Mouse (Mus musculus): Measurements from ENCODE around the gene Dip2a.

Dip2a gene

DNA sequence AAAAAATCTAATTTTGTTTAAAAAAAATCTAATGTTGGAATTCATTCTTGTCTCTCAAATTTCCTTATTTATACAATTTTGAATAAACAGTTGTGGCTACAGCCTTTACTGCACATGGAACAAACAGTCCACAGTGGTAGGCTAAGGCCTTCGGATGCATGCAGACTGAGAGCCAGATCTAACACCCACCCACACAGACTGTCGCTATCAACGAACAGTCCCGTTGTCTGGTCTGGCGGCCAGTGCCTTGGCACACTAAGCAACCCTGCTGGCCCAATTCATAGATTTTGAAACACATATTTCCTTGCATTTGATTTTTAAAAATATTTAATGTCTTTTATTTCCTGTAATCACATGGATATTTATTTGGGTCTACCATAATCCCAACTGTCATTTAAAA is 45.0 kb downstream of the Dip2a start:
- no peak for DNase-seq

DNA sequence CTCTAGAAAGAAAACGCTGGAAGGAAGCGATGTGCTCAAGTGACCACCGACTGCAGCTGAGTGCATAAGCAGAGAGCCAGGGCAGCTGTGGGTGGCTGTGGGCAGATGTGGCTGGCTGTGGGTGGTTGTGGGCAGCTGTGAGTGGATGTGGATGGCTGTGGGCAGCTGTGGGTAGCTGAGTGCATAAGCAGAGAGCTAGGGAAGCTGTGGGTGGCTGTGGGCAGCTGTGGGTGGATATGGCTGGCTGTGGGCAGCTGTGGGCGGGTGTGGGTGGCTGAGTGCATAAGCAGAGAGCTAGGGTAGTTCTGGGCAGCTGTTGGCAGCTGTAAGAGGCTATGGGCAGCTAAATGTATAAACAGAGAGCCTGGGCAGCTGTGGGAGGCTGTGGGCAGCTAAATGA is 51.9 kb downstream of the Dip2a start:
- DNase-seq, result no peak

DNA sequence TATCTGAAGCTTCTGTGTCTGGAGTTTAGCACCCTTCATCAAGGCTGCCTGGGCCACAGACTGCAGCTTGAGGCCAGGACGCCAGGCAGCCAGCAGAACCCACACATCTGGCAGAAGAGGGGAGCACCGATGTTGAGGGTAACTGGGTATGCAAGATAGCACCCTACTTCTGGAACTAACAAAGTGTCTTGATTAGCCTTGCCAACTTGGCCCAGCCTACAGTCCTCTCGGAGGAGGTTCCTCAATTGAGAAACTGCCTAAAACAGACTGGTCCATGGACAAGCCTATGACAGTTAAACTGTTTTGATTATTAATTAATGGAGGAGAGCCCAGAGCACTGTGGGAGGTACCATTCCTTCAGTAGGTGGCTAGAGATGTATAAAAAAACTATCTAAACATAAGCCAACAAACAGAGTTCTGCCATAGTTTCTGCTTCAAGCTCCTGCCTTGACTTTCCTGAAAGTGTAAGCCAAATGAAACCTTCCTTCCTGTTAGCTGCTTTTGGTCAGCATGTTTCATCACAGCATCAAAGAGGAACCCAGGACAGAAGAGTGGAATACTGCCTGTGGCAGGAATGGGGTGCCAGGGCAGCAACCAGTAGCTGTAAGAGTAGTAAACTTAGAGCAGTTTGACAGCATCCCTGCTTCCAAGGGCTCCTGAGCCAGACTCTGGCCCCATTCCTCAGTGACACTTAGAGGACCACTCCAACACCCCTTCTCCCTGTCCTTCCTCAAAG is 55.0 kb downstream of the Dip2a start:
- DNase-seq, result no peak

GRCm38 (mm10) chr10:76289052-76289451 is 56.0 kb downstream of the Dip2a start:
- DNase-seq, result no peak

- DNase-seq, result no peak
Measured at GRCm38 (mm10) chr10:76288268-76288993, 56.7 kb downstream of the Dip2a start.

- DNase-seq, result peak; percentile 67
Measured at GRCm38 (mm10) chr10:76278541-76279097, 66.5 kb downstream of the Dip2a start.

DNA sequence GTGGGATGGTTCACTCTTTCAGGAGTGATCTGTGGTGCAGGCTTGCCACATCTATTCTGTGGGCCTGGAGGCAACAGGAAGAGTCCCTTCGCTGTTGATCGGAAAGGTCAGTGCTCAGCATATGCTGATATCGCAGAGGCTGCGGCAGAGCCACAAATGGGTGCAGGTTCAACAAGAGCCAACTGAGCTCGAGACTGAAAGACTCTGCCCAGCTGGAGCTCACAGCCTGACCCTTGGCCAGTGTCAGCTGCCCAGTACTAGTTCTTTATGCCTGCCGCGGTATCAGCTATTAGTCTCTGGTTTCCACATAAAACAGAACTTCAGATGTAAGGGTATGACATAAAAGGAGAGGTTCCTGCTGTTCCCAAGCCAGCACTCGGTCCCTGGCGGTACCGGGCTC is 69.8 kb downstream of the Dip2a start:
- peak; percentile 43 for DNase-seq

GRCm38 (mm10) chr10:76271238-76271637 is 73.9 kb downstream of the Dip2a start:
- DNase-seq, result peak; percentile 40

DNA sequence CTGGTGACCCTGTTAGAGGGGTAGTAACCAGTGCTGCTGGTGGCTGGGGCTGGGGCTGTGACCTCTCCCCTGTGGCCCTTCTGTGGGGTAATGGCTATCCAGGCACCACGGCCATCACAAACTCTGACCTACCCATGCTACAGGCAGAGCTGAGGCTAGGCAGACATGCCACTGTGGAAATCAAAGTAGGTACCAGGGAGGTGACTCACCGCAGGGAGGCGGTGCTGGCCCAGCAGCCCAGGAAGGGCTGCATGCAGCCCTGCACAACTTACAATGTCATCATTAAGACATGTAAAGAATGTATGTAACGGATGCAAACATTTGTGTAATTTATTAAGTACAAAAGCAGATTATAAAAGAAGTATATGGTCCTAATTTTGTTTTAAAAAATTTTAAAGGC is 82.7 kb downstream of the Dip2a start:
- DNase-seq, result no peak

- DNase-seq, result no peak
Measured at GRCm38 (mm10) chr10:76261447-76261846, 83.6 kb downstream of the Dip2a start.

DNA sequence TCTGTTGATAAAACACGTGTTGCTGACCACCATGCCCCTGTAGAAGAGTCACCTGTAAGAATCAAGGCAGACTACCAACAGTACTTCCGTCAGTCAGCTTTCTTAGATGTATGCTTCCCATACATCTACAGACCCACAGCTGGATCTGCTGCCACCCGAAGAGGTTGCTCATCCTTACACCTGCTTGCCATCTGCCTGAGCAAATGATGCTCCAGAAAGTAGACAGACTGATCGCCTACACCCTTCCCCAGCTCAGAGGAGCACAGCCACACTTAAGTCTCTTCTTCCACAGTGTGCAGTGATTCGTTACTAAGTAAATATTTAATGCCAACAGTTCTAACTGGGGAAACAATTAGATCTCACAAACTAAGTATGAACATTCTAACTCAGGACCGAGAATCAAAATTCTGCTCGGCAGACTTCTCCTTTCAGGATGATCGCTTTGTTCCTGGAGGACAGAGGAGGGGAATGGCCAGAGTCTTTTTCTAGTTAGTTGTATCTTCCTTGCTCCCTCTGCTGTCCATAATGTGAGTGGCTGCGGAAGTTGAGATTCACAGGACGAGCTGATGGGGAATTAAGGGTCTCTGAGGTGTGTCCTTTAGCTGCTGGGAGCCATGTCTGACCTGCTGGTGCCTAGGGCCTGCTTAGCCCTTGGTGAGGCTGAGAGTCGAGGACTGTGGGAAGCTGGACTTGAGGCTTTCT is 84.6 kb downstream of the Dip2a start:
- no peak for DNase-seq

- DNase-seq, result no peak
Measured at GRCm38 (mm10) chr10:76259566-76260232, 85.4 kb downstream of the Dip2a start.

DNA sequence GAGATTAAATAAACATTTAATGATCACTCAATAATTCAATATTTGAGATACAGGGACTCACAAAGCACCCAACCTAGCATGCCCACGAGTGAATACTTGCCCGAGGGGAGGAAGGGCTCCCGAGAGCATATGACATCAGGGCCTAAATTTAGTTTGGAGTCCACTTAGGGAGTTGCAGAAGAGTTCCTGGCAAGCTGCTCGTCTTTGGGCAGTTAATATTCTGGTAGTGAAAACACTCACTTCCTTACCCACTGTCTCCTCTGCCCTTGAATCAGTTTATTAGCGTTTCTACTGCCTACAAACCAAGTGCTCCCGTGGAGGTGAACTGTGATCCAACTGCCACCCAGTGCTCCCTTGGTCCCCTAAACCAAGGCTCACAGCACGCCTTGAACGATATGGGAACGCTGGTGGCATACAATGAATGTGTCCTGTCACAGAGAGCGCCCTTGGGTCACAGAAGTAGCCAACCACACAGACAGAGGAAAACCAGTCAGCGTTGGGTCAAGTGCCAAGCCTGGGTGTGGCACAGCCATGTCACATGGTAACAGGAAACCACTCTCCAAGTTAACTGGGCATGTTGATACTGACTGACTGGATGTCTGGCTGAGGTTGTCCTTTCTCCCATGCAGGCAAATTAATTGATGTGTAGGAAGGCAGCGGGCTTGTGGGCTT is 87.2 kb downstream of the Dip2a start:
- DNase-seq, result peak; percentile 61

DNA sequence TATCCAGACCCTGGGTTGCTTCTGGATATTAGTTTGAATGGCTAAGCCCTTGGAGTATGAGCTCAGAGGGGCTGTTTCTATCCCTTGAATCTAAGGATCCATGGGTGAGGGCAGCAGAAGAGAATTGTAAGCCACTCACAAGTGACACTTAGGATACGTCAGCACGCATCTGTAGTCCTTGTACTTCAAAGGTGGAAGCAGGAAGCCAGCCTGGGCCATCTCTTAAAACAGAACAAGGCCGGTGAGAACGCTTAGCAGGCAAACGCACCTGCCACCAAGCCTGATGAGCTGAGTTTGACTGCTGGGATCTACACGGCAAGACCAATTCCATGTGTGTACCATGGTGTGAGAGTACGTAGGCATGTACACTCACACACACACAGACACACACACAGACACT is 87.9 kb downstream of the Dip2a start:
- DNase-seq, result no peak

- no peak for DNase-seq
Measured at GRCm38 (mm10) chr10:76255617-76256016, 89.5 kb downstream of the Dip2a start.

GRCm38 (mm10) chr10:76253536-76253935 is 91.6 kb downstream of the Dip2a start, which contains the start of gene S100b:
S100b (plus strand) TSS chr10:76253853.
- peak; percentile 46 for DNase-seq

- peak; percentile 42 for DNase-seq
Measured at GRCm38 (mm10) chr10:76253079-76253478, 92.0 kb downstream of the Dip2a start.

DNA sequence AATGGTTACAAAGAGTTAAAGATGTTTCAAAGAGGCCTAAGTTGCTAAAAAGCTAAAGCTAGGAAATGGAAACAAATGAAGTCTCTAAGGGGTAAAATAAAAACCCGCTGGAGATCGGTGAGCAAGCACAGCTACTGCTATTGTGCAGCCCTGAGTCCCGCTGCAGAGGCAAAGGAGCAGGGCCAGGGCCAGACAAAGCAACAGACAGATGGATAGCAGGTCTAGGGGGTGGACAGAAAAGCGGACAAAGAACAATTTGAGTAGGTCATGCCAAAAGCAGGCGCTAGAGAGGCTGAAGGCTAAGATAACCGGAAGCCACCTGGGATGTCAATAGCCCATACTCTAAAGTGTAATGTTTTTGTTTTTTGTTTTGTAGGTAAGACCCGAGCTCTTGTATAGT is 94.2 kb downstream of the Dip2a start:
- DNase-seq, result no peak

DNA sequence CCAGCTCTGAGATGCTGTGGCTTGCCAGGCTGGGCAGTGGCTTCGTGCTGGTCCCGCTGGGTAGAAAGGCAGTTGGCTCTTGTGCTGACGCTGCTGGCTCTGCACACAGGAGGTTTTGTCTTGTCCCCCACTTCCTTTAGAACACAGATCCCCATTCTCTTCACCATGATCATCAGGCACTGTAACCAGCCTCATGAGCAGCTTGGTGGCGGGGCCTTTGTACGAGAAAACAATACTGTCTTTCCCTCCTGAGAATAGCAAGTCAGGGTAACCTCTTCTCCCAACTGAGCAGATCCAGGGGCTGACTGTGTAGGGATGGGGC is 96.5 kb downstream of the Dip2a start:
- no peak for DNase-seq

- DNase-seq, result no peak
Measured at GRCm38 (mm10) chr10:76247960-76248646, 97.0 kb downstream of the Dip2a start.

- no peak for DNase-seq
Measured at GRCm38 (mm10) chr10:76246601-76247000, 98.5 kb downstream of the Dip2a start.

GRCm38 (mm10) chr10:76245106-76245505 is 100.0 kb downstream of the Dip2a start:
- no peak for DNase-seq
